Mouse (Mus musculus): ENCODE measurements around the gene Use1. TPM values are rescaled to one million over a fixed set of nuclear protein-coding genes. Genes with fewer than 3 reads are reported as not detected.
"Not testable (repeated sequence)": the region's sequence is repeated elsewhere in the genome, so short reads cannot be mapped to it uniquely, and the experiment has no call there.

The Use1 gene
- 68.5 and 74.3 TPM in 2 replicates for polyA plus RNA-seq (2016; fragmentation: Nextera tagmentation; extraction: Ambion mirVana)

- Histone ChIP-seq H3K36me3 (peaks cover 20% of the 10 kb centered on the region), H3K4me3 (peak within 1 kb of the TSS; percentile 72), H3K9me3 (replicated peaks) (no peaks in the 10 kb centered on the region), H3K27me3 (ENCODE audit: low read depth, poor library complexity, severe bottlenecking) (no peaks in the 10 kb centered on the region), H3K4me1 (peaks cover 36% of the 10 kb centered on the region), H3K27ac (replicated peaks) (peak within 1 kb of the TSS; percentile 92)
- WGBS = 0% methylated on average over 56 of the region's 56 CpGs
- peak; percentile 91 for DNase-seq (ENCODE audit: low spot score)
These were observed at the start of gene Use1 for GRCm38 (mm10) chr8:71366771-71367528. TSS of gene Use1 (plus strand) at chr8:71366848.

GRCm38 (mm10) chr8:71318610-71319009 lies 48.0 kb upstream of the Use1 start:
- peaks cover 60% of the 10 kb centered on the region for H3K36me3 ChIP-seq

GRCm38 (mm10) chr8:71319760-71320159 lies 46.9 kb upstream of the Use1 start:
- 86% methylated on average over 2 of the region's 2 CpGs for WGBS
- H3K27me3 ChIP-seq (ENCODE audit: low read depth, poor library complexity, severe bottlenecking); DNase-seq (ENCODE audit: low spot score); H3K27ac ChIP-seq (replicated peaks); H3K9me3 ChIP-seq (replicated peaks); H3K4me3 ChIP-seq; H3K4me1 ChIP-seq: not testable (repeated sequence)
- H3K36me3 ChIP-seq = peaks cover 69% of the 10 kb centered on the region

More at GRCm38 (mm10) chr8:71318610-71319009, 48.0 kb upstream of the Use1 start:
- not testable (repeated sequence) for H3K27ac ChIP-seq (replicated peaks); H3K4me3 ChIP-seq; DNase-seq (ENCODE audit: low spot score); H3K9me3 ChIP-seq (replicated peaks); H3K4me1 ChIP-seq; H3K27me3 ChIP-seq (ENCODE audit: low read depth, poor library complexity, severe bottlenecking)
- WGBS = 78% methylated on average over 5 of the region's 5 CpGs

- no peak overlapping the region for H3K27ac ChIP-seq (replicated peaks)
- H3K27me3 ChIP-seq (ENCODE audit: low read depth, poor library complexity, severe bottlenecking) = no peaks in the 10 kb centered on the region
- WGBS = 95% methylated on average over 3 of the region's 3 CpGs
- H3K9me3 ChIP-seq (replicated peaks) = no peaks in the 10 kb centered on the region
- no peak for DNase-seq (ENCODE audit: low spot score)
- H3K36me3 ChIP-seq = peaks cover 72% of the 10 kb centered on the region
- no peak overlapping the region for H3K4me3 ChIP-seq
- no peaks in the 10 kb centered on the region for H3K4me1 ChIP-seq
These were observed 43.7 kb upstream of the Use1 start for GRCm38 (mm10) chr8:71322939-71323338.

- no peak overlapping the region for H3K4me3 ChIP-seq
- H3K27me3 ChIP-seq (ENCODE audit: low read depth, poor library complexity, severe bottlenecking) = no peaks in the 10 kb centered on the region
- 92% methylated on average over 1 of the region's 1 CpGs for WGBS
- no peak for DNase-seq (ENCODE audit: low spot score)
- H3K27ac ChIP-seq (replicated peaks) = no peak overlapping the region
- no peaks in the 10 kb centered on the region for H3K9me3 ChIP-seq (replicated peaks)
- peaks cover 84% of the 10 kb centered on the region for H3K36me3 ChIP-seq
- no peaks in the 10 kb centered on the region for H3K4me1 ChIP-seq
These were observed 41.8 kb upstream of the Use1 start for GRCm38 (mm10) chr8:71324848-71325247.

GRCm38 (mm10) chr8:71337834-71338233 lies 28.8 kb upstream of the Use1 start:
- H3K27me3 ChIP-seq (ENCODE audit: low read depth, poor library complexity, severe bottlenecking); DNase-seq (ENCODE audit: low spot score); H3K4me1 ChIP-seq; H3K27ac ChIP-seq (replicated peaks); H3K4me3 ChIP-seq; H3K9me3 ChIP-seq (replicated peaks): not testable (repeated sequence)
- 96% methylated on average over 6 of the region's 6 CpGs for WGBS
- peaks cover 61% of the 10 kb centered on the region for H3K36me3 ChIP-seq

GRCm38 (mm10) chr8:71340625-71341024 lies 26.0 kb upstream of the Use1 start:
- Histone ChIP-seq H3K4me1 (no peaks in the 10 kb centered on the region), H3K4me3 (no peak overlapping the region), H3K36me3 (peaks cover 71% of the 10 kb centered on the region), H3K9me3 (replicated peaks) (no peaks in the 10 kb centered on the region), H3K27ac (replicated peaks) (no peak overlapping the region), H3K27me3 (ENCODE audit: low read depth, poor library complexity, severe bottlenecking) (no peaks in the 10 kb centered on the region)
- peak; percentile 32 for DNase-seq (ENCODE audit: low spot score)
- WGBS = 76% methylated on average over 5 of the region's 5 CpGs

- 85% methylated on average over 1 of the region's 1 CpGs for whole genome bisulfite sequencing
- Histone ChIP-seq H3K27ac (replicated peaks) (no peak overlapping the region), H3K27me3 (ENCODE audit: low read depth, poor library complexity, severe bottlenecking) (no peaks in the 10 kb centered on the region), H3K4me1 (no peaks in the 10 kb centered on the region), H3K36me3 (peaks cover 93% of the 10 kb centered on the region), H3K4me3 (no peak overlapping the region), H3K9me3 (replicated peaks) (no peaks in the 10 kb centered on the region)
- no peak for DNase-seq (ENCODE audit: low spot score)
These were observed 20.1 kb upstream of the Use1 start for GRCm38 (mm10) chr8:71346581-71346980.

GRCm38 (mm10) chr8:71351117-71351516 lies 15.5 kb upstream of the Use1 start:
- Histone ChIP-seq H3K4me1 (no peaks in the 10 kb centered on the region), H3K27me3 (ENCODE audit: low read depth, poor library complexity, severe bottlenecking) (no peaks in the 10 kb centered on the region), H3K36me3 (peaks cover 100% of the 10 kb centered on the region), H3K4me3 (no peak overlapping the region), H3K27ac (replicated peaks) (no peak overlapping the region), H3K9me3 (replicated peaks) (no peaks in the 10 kb centered on the region)
- 78% methylated on average over 3 of the region's 3 CpGs for WGBS
- DNase-seq (ENCODE audit: low spot score) = no peak

- WGBS = 93% methylated on average over 1 of the region's 1 CpGs
- peaks cover 100% of the 10 kb centered on the region for H3K36me3 ChIP-seq
These were observed 15.1 kb upstream of the Use1 start for GRCm38 (mm10) chr8:71351520-71351919.

GRCm38 (mm10) chr8:71358026-71358425 lies 8.6 kb upstream of the Use1 start:
- H3K9me3 ChIP-seq (replicated peaks) = no peaks in the 10 kb centered on the region
- WGBS = 86% methylated on average over 3 of the region's 3 CpGs
- no peak overlapping the region for H3K4me3 ChIP-seq
- H3K4me1 ChIP-seq = no peaks in the 10 kb centered on the region
- no peak overlapping the region for H3K27ac ChIP-seq (replicated peaks)
- H3K36me3 ChIP-seq = peaks cover 84% of the 10 kb centered on the region
- no peaks in the 10 kb centered on the region for H3K27me3 ChIP-seq (ENCODE audit: low read depth, poor library complexity, severe bottlenecking)
- DNase-seq (ENCODE audit: low spot score) = no peak

More at GRCm38 (mm10) chr8:71351520-71351919, 15.1 kb upstream of the Use1 start:
- H3K9me3 ChIP-seq (replicated peaks) = no peaks in the 10 kb centered on the region
- no peaks in the 10 kb centered on the region for H3K27me3 ChIP-seq (ENCODE audit: low read depth, poor library complexity, severe bottlenecking)
- DNase-seq (ENCODE audit: low spot score) = no peak
- H3K4me3 ChIP-seq = no peak overlapping the region
- no peaks in the 10 kb centered on the region for H3K4me1 ChIP-seq
- H3K27ac ChIP-seq (replicated peaks) = no peak overlapping the region

- peaks cover 27% of the 10 kb centered on the region for H3K36me3 ChIP-seq
- H3K4me1 ChIP-seq = peaks cover 36% of the 10 kb centered on the region
- H3K4me3 ChIP-seq = peak overlapping the region; percentile 72
- WGBS = 60% methylated on average over 17 of the region's 17 CpGs
- DNase-seq (ENCODE audit: low spot score) = no peak
- H3K27ac ChIP-seq (replicated peaks) = peak overlapping the region; percentile 92
- H3K9me3 ChIP-seq (replicated peaks) = no peaks in the 10 kb centered on the region
- no peaks in the 10 kb centered on the region for H3K27me3 ChIP-seq (ENCODE audit: low read depth, poor library complexity, severe bottlenecking)
These were observed 1.0 kb downstream of the Use1 start for GRCm38 (mm10) chr8:71367529-71368176.

GRCm38 (mm10) chr8:71368366-71368765 lies 1.7 kb downstream of the Use1 start:
- Histone ChIP-seq H3K27ac (replicated peaks) (no peak overlapping the region), H3K4me3 (peak overlapping the region; percentile 72; the same call in 1 of the 2 replicates)
- DNase-seq (ENCODE audit: low spot score) = no peak

More at GRCm38 (mm10) chr8:71368366-71368765, 1.7 kb downstream of the Use1 start:
- Histone ChIP-seq H3K27me3 (ENCODE audit: low read depth, poor library complexity, severe bottlenecking) (no peaks in the 10 kb centered on the region), H3K9me3 (replicated peaks) (no peaks in the 10 kb centered on the region), H3K4me1 (peaks cover 36% of the 10 kb centered on the region), H3K36me3 (peaks cover 34% of the 10 kb centered on the region)
